Mouse (Mus musculus) MEL (cell line): ENCODE results near the gene Nox4. TPM values are rescaled to one million over a fixed set of nuclear protein-coding genes. Genes with fewer than 3 reads are reported as not detected.
"Not testable (repeated sequence)": the region's sequence is repeated elsewhere in the genome, so short reads cannot be mapped to it uniquely, and the experiment has no call there.

ENCODE experiments used
- DNase-seq: peaks from one replicate; pipeline ENCODE4 v3.0.0; 2011; ENCODE audit warnings: low read depth, low spot score
- H3K27ac ChIP-seq: 2 replicates; pipeline ENCODE4 v1.5.1; 2012; ENCODE audit warnings: low read depth, mild to moderate bottlenecking, control low read depth, low read length, moderate library complexity; ENCODE audit not compliant: control insufficient read depth
- H3K27me3 ChIP-seq, 2 experiments: fragments of 150-350 bp in 1 of 2; sonication (generic) in 1 of 2; 2 replicates each; pipeline ENCODE4 v1.6.1; 2012; ENCODE audit warnings: low read length in 2 of 2, mild to moderate bottlenecking in 2 of 2, improper control_type of control experiment in 1 of 2, moderate library complexity in 1 of 2; ENCODE audit not compliant: insufficient read depth in 2 of 2, control insufficient read depth in 1 of 2
- H3K36me3 ChIP-seq, 2 experiments: 2 replicates each; pipeline ENCODE4 v1.6.1; 2012 to 2014; ENCODE audit warnings: low read length in 2 of 2, improper control_type of control experiment in 1 of 2, inconsistent platforms in 1 of 2, mild to moderate bottlenecking in 1 of 2; ENCODE audit not compliant: insufficient read depth in 2 of 2, control insufficient read depth in 1 of 2
- H3K4me1 ChIP-seq, 2 experiments: fragments of 150-350 bp in 1 of 2; sonication (generic) in 1 of 2; 2 replicates each; pipeline ENCODE4 v1.6.1; 2012; ENCODE audit warnings: low read length in 2 of 2, improper control_type of control experiment in 1 of 2, mild to moderate bottlenecking in 1 of 2; ENCODE audit not compliant: insufficient read depth in 2 of 2, control insufficient read depth in 1 of 2
- H3K4me3 ChIP-seq, 2 experiments: fragments of 150-350 bp in 1 of 2; sonication (generic) in 1 of 2; 2 replicates each; pipeline ENCODE4 v1.5.1; 2012; ENCODE audit warnings: low read depth in 2 of 2, low read length in 2 of 2, mild to moderate bottlenecking in 2 of 2, moderate library complexity in 2 of 2, control low read depth in 1 of 2, improper control_type of control experiment in 1 of 2; ENCODE audit not compliant: control insufficient read depth in 1 of 2, insufficient read depth in 1 of 2
- H3K79me2 ChIP-seq: 2 replicates; pipeline ENCODE4 v1.6.1; 2012; ENCODE audit warnings: mild to moderate bottlenecking, low read length, moderate library complexity; ENCODE audit not compliant: control insufficient read depth, poor library complexity, insufficient read depth
- H3K9ac ChIP-seq: 2 replicates; pipeline ENCODE4 v1.6.1; 2012; ENCODE audit warnings: low read depth, mild to moderate bottlenecking, control low read depth, low read length, moderate library complexity; ENCODE audit not compliant: control insufficient read depth, poor library complexity, severe bottlenecking
- H3K9me3 ChIP-seq: fragments of 150-350 bp; sonication (generic); replicated peaks from 2 replicates; pipeline ENCODE4 v1.6.1; 2012; ENCODE audit warnings: mild to moderate bottlenecking, low read length, improper control_type of control experiment, moderate library complexity; ENCODE audit not compliant: insufficient read depth
- BHLHE40 ChIP-seq: IDR thresholded peaks from 2 replicates; pipeline ENCODE4 v1.6.1; 2012; ENCODE audit warnings: low read depth, mild to moderate bottlenecking, inconsistent platforms, low read length, improper control_type of control experiment, borderline replicate concordance
- CHD1 ChIP-seq: IDR thresholded peaks from 2 replicates; pipeline ENCODE4 v1.6.1; 2012; ENCODE audit warnings: low read depth, mild to moderate bottlenecking, inconsistent platforms, low read length, improper control_type of control experiment
- CTCF ChIP-seq, 3 experiments: IDR thresholded peaks in 2 of 3; conservative IDR thresholded peaks in 1 of 3; 2 replicates each; pipeline ENCODE4 v1.5.1; 2011 to 2012; ENCODE audit warnings: low read length in 3 of 3, low read depth in 2 of 3, mild to moderate bottlenecking in 2 of 3, improper control_type of control experiment in 1 of 3, inconsistent platforms in 1 of 3, mixed read lengths in 1 of 3, moderate library complexity in 1 of 3; ENCODE audit not compliant: control insufficient read depth in 1 of 3, insufficient read depth in 1 of 3, poor library complexity in 1 of 3, severe bottlenecking in 1 of 3
- ELF1 ChIP-seq: IDR thresholded peaks from 2 replicates; pipeline ENCODE4 v1.6.1; 2014; ENCODE audit warnings: low read depth, mild to moderate bottlenecking, inconsistent platforms, low read length, improper control_type of control experiment, moderate library complexity
- EP300 ChIP-seq, 2 experiments: IDR thresholded peaks; 2 replicates each; pipeline ENCODE4 v1.6.1; 2011; ENCODE audit warnings: improper control_type of control experiment in 2 of 2, low read length in 2 of 2, low read depth in 1 of 2, mild to moderate bottlenecking in 1 of 2
- GATA1 ChIP-seq: IDR thresholded peaks from 2 replicates; pipeline ENCODE4 v1.6.1; 2011; ENCODE audit warnings: low read depth, low read length, improper control_type of control experiment
- HCFC1 ChIP-seq: IDR thresholded peaks from 2 replicates; pipeline ENCODE4 v1.6.1; 2012; ENCODE audit warnings: low read depth, mild to moderate bottlenecking, inconsistent platforms, low read length, improper control_type of control experiment, moderate library complexity
- MAFK ChIP-seq: IDR thresholded peaks from 2 replicates; pipeline ENCODE4 v1.6.1; 2011; ENCODE audit warnings: low read depth, mild to moderate bottlenecking, low read length, improper control_type of control experiment, borderline replicate concordance
- MAZ ChIP-seq: IDR thresholded peaks from 2 replicates; pipeline ENCODE4 v1.6.1; 2012; ENCODE audit warnings: low read depth, mild to moderate bottlenecking, inconsistent platforms, low read length, improper control_type of control experiment
- NELFE ChIP-seq: IDR thresholded peaks from 2 replicates; pipeline ENCODE4 v1.6.1; 2011; ENCODE audit warnings: low read depth, low read length, improper control_type of control experiment
- NRF1 ChIP-seq: IDR thresholded peaks from 2 replicates; pipeline ENCODE4 v1.6.1; 2014; ENCODE audit warnings: low read depth, mild to moderate bottlenecking, inconsistent platforms, low read length, improper control_type of control experiment, moderate library complexity; ENCODE audit not compliant: poor library complexity, insufficient read depth, severe bottlenecking
- POLR2A ChIP-seq, 2 experiments: IDR thresholded peaks; 2 replicates each; pipeline ENCODE4 v1.6.1; 2011 to 2012; ENCODE audit warnings: low read length in 2 of 2, mild to moderate bottlenecking in 2 of 2, control low read depth in 1 of 2, improper control_type of control experiment in 1 of 2, low read depth in 1 of 2, moderate library complexity in 1 of 2; ENCODE audit not compliant: control insufficient read depth in 1 of 2, insufficient read depth in 1 of 2, poor library complexity in 1 of 2
- POLR2AphosphoS5 ChIP-seq: IDR thresholded peaks from 2 replicates; pipeline ENCODE4 v1.6.1; 2012; ENCODE audit warnings: low read depth, borderline replicate concordance, mild to moderate bottlenecking, inconsistent platforms, low read length, moderate library complexity, mixed read lengths
- RCOR1 ChIP-seq: IDR thresholded peaks from 2 replicates; pipeline ENCODE4 v1.6.1; 2012; ENCODE audit warnings: low read depth, mild to moderate bottlenecking, inconsistent platforms, low read length, improper control_type of control experiment
- SMC3 ChIP-seq: IDR thresholded peaks from 2 replicates; pipeline ENCODE4 v1.6.1; 2011; ENCODE audit warnings: low read depth, low read length, improper control_type of control experiment
- USF2 ChIP-seq, 2 experiments: IDR thresholded peaks; 2 replicates each; pipeline ENCODE4 v1.6.1; 2011 to 2012; ENCODE audit warnings: improper control_type of control experiment in 2 of 2, low read length in 2 of 2, borderline replicate concordance in 1 of 2, inconsistent platforms in 1 of 2, low read depth in 1 of 2, mild to moderate bottlenecking in 1 of 2; ENCODE audit not compliant: insufficient read depth in 1 of 2
- ZC3H11A ChIP-seq: IDR thresholded peaks from 2 replicates; pipeline ENCODE4 v1.6.1; 2012; ENCODE audit warnings: low read depth, mild to moderate bottlenecking, inconsistent platforms, low read length, improper control_type of control experiment
- polyA plus RNA-seq, 2 experiments: library from polyadenylated mRNA; stranded (reverse) in 1 of 2; unstranded in 1 of 2; fragments of >175 nt in 1 of 2; fragments of >200 nt in 1 of 2; gene quantifications; 2 replicates each; pipeline versions ENCODE4 v1.2.1 to v1.2.4; 2012; ENCODE audit warnings: low replicate concordance in 2 of 2, low read depth in 1 of 2; ENCODE audit not compliant: insufficient read length in 2 of 2, insufficient read depth in 1 of 2, missing spikeins in 1 of 2
- total RNA-seq: library from RNA; depleted of rRNA; stranded (reverse); fragments of 300-350 nt; gene quantifications from 2 replicates; pipeline ENCODE4 v1.2.3, GENCODE M21; 2012

Nox4 gene
- total and polyA plus RNA-seq, 3 experiments = not detected

- TF ChIP-seq MAZ (no peak), BHLHE40 (no peak), NELFE (no peak), POLR2A (IDR thresholded peaks at IDR 0.05; ENCODE audit: control insufficient read depth in 1 of 2, insufficient read depth in 1 of 2, low read depth in 1 of 2, low read length in 2 of 2, poor library complexity in 1 of 2) (no peak), CHD1 (no peak), EP300 (IDR thresholded peaks at IDR 0.05; ENCODE audit: low read depth in 1 of 2, low read length in 2 of 2) (no peak), POLR2AphosphoS5 (no peak), ZC3H11A (no peak), NRF1 (no peak), HCFC1 (no peak), CTCF (IDR thresholded peaks at IDR 0.05 in 2 of 3, conservative IDR thresholded peaks at IDR 0.05 in 1 of 3; ENCODE audit: control insufficient read depth in 1 of 3, insufficient read depth in 1 of 3, low read depth in 2 of 3, low read length in 3 of 3, poor library complexity in 1 of 3, severe bottlenecking in 1 of 3) (no peak), MAFK (no peak), USF2 (IDR thresholded peaks at IDR 0.05; ENCODE audit: borderline replicate concordance in 1 of 2, insufficient read depth in 1 of 2, low read depth in 1 of 2, low read length in 2 of 2) (no peak), GATA1 (no peak), ELF1 (no peak), RCOR1 (no peak)
- no peaks in the 10 kb centered on the region for H3K4me1 ChIP-seq
- no peak overlapping the region for H3K4me3 ChIP-seq
- H3K36me3 ChIP-seq = no peaks in the 10 kb centered on the region
- H3K79me2 ChIP-seq = no peaks in the 10 kb centered on the region
- H3K9me3 ChIP-seq = no peaks in the 10 kb centered on the region
- no peaks in the 10 kb centered on the region for H3K27me3 ChIP-seq
- H3K9ac ChIP-seq = no peak overlapping the region
- no peak overlapping the region for H3K27ac ChIP-seq
- DNase-seq = no peak
Observed at GRCm38 (mm10) chr7:87397023-87397422, 151.1 kb downstream of the Nox4 start.

GRCm38 (mm10) chr7:87411373-87411772 is 165.5 kb downstream of the Nox4 start:
- not testable (repeated sequence) for H3K4me1 ChIP-seq, H3K27ac ChIP-seq, H3K27me3 ChIP-seq, H3K4me3 ChIP-seq, H3K9ac ChIP-seq
- peak; percentile 18 for DNase-seq
- peak in 2 of 3 experiments; percentile 27 to 56; a peak in 3 of 6 replicates for TF ChIP-seq CTCF (IDR thresholded peaks at IDR 0.05 in 2 of 3, conservative IDR thresholded peaks at IDR 0.05 in 1 of 3; ENCODE audit: control insufficient read depth in 1 of 3, insufficient read depth in 1 of 3, low read depth in 2 of 3, low read length in 3 of 3, poor library complexity in 1 of 3, severe bottlenecking in 1 of 3)
- TF ChIP-seq SMC3 = peak; percentile 10; the same call in 1 of the 2 replicates
- TF ChIP-seq, all 39 proteins: peak for 2; not testable (repeated sequence) for 37
- H3K9me3 ChIP-seq, H3K36me3 ChIP-seq, H3K79me2 ChIP-seq: not testable (repeated sequence)
